ENCODE assay signal across 23 mouse cellular contexts in the genomic region with DNA sequence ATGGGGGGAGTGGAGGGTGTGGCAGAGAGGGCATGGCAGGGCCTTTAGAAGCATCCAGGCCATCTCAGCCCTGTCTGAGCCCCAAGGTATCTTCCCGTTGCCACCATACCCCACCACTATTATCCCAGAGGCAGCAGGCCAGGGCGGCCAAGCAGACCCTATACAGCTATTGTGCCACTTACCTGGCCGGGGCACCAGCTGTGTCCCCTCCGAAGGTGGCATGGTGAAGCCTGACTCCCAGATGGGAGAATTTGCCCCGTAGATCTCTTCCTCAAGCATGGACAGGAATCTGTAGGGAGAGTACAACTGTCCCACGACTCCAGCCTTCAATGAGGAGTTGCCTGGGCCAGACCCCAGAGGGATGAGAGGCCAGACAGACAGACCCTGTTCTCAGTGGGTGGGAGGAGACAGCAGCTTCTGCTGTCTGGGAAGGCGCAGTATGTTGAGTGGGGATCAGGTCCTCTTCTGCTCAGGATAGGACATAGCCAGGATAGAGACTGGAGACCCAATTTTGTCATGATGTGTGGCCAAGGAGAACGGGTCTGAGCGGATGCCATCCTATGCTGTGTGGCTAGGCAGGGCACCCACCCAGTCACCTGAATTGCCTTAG. TPM values are rescaled to one million over a fixed set of nuclear protein-coding genes. Genes with fewer than 3 reads are reported as not detected.
DNase-seq lines count a peak whose midpoint lies in the region; ATAC-seq lines count a peak whose summit lies in the region.
"Had no signal": no experiment of that assay in that cellular context is flagged by ENCODE, and none has a peak within 500 bp of the region (broad histone marks: within the 10 kb centered on the region; RNA-seq: fewer than 3 reads in every experiment).

No protein-coding gene starts in this region.

- no peaks in the 10 kb centered on the region for H3K27me3 ChIP-seq in hindbrain, embryonic 13.5 days
- H3K27me3 ChIP-seq in hindbrain, embryonic 11.5 days (ENCODE audit: control insufficient read depth, insufficient read depth, low read length), result no peaks in the 10 kb centered on the region
- H3K27me3 ChIP-seq in neural tube, embryonic 13.5 days, result no peaks in the 10 kb centered on the region
- H3K27me3 ChIP-seq: CH12.LX, Patski had no signal

- H3K4me3 ChIP-seq in hindbrain, embryonic 13.5 days, result no peak overlapping the region
- H3K4me3 ChIP-seq in hindbrain, embryonic 11.5 days (ENCODE audit: low read depth, low read length), result no peak overlapping the region
- H3K4me3 ChIP-seq in neural tube, embryonic 13.5 days, result no peak overlapping the region

- peak; percentile 91 for DNase-seq in heart, adult 11 months
- no peak for DNase-seq in heart, postnatal 4 days
- DNase-seq in hindbrain, embryonic 11.5 days (ENCODE audit: low spot score), result no peak
- no peak for DNase-seq in neural tube, embryonic 10.5 days (ENCODE audit: extremely low spot score, low spot score)
- DNase-seq: adrenal gland, adult 2 months; adrenal gland, adult 8-10 months; adrenal gland, postnatal 10 days; adrenal gland, postnatal 14 days; adrenal gland, postnatal 25 days; adrenal gland, postnatal 36 days; B cell, adult 2 months; cerebellum, adult 11 months; cerebellum, adult 18-20 months had no signal

- H3K9me3 ChIP-seq in hindbrain, embryonic 13.5 days, result no peaks in the 10 kb centered on the region
- H3K9me3 ChIP-seq in hindbrain, embryonic 11.5 days (ENCODE audit: control insufficient read depth, low read length), result no peaks in the 10 kb centered on the region
- no peaks in the 10 kb centered on the region for H3K9me3 ChIP-seq in neural tube, embryonic 13.5 days
- H3K9me3 ChIP-seq: G1E had no signal

- H3K27ac ChIP-seq in hindbrain, embryonic 13.5 days, result no peak overlapping the region
- no peak overlapping the region for H3K27ac ChIP-seq in hindbrain, embryonic 11.5 days (ENCODE audit: low read depth, low read length)
- H3K27ac ChIP-seq in neural tube, embryonic 13.5 days (replicated peaks), result no peak overlapping the region

- 94% methylated on average over 9 of the region's 9 CpGs for WGBS in hindbrain, embryonic 13.5 days
- WGBS in hindbrain, embryonic 11.5 days, result 92% methylated on average over 9 of the region's 9 CpGs
- WGBS in neural tube, embryonic 13.5 days, result 95% methylated on average over 9 of the region's 9 CpGs

- peaks cover 26% of the 10 kb centered on the region for H3K4me1 ChIP-seq in hindbrain, embryonic 13.5 days (replicated peaks)
- peaks cover 8% of the 10 kb centered on the region for H3K4me1 ChIP-seq in hindbrain, embryonic 11.5 days (replicated peaks; ENCODE audit: control insufficient read depth, insufficient read depth, low read length)
- peaks cover 27% of the 10 kb centered on the region for H3K4me1 ChIP-seq in neural tube, embryonic 13.5 days (replicated peaks)

- peaks cover 63% of the 10 kb centered on the region for H3K36me3 ChIP-seq in hindbrain, embryonic 13.5 days
- peaks cover 11% of the 10 kb centered on the region; the same call in 1 of the 2 replicates for H3K36me3 ChIP-seq in hindbrain, embryonic 11.5 days (ENCODE audit: control insufficient read depth, insufficient read depth, low read length)
- H3K36me3 ChIP-seq in neural tube, embryonic 13.5 days, result peaks cover 64% of the 10 kb centered on the region

- H3K9ac ChIP-seq in hindbrain, embryonic 13.5 days, result peak overlapping the region; percentile 11; the same call in 1 of the 2 replicates
- no peak overlapping the region for H3K9ac ChIP-seq in hindbrain, embryonic 11.5 days (ENCODE audit: low read depth, low read length)
- 0 out of 2 replicates have a peak overlapping the region, but pooled peaks have one; percentile 17 for H3K9ac ChIP-seq in neural tube, embryonic 13.5 days

- no peak for ATAC-seq in hindbrain, embryonic 13.5 days (ENCODE audit: low FRiP score)
- ATAC-seq in hindbrain, embryonic 11.5 days (ENCODE audit: low FRiP score), result no peak
- no peak for ATAC-seq in neural tube, embryonic 13.5 days (ENCODE audit: low read depth)
- ATAC-seq: activated CD4-positive, CD25-positive, alpha-beta regulatory T cell, adult 4 months; CD4-positive, CD25-positive, alpha-beta regulatory T cell, adult 4 months; Patski had no signal

- H3K4me2 ChIP-seq in hindbrain, embryonic 13.5 days, result no peak overlapping the region
- no peak overlapping the region for H3K4me2 ChIP-seq in hindbrain, embryonic 11.5 days (replicated peaks; ENCODE audit: low read depth, low read length)
- H3K4me2 ChIP-seq in neural tube, embryonic 13.5 days, result no peak overlapping the region

RNA-seq across cellular contexts. Expression of gene Kat2a, which starts 3.0 kb away (rescaled TPM):
- total RNA-seq in heart, postnatal 4 days (2021), result 10 to 100 TPM; 17.5 to 18.0 TPM
- 47.4 and 48.0 TPM in 2 replicates for polyA plus RNA-seq in hindbrain, embryonic 13.5 days (2015; fragmentation: Nextera tagmentation; extraction: Ambion mirVana)
- polyA plus RNA-seq in hindbrain, embryonic 11.5 days (2014; fragmentation: Nextera tagmentation; extraction: Ambion mirVana), result 47.2 and 50.3 TPM in 2 replicates
- 54.7 TPM in 2 replicates for polyA plus RNA-seq in neural tube, embryonic 13.5 days (2015; fragmentation: Nextera tagmentation; extraction: Ambion mirVana)

RNA-seq across cellular contexts. Expression of gene Hspb9, which starts 4.3 kb away (rescaled TPM):
- not detected for total RNA-seq in heart, postnatal 4 days (2021)
- polyA plus RNA-seq in hindbrain, embryonic 13.5 days (2015; fragmentation: Nextera tagmentation; extraction: Ambion mirVana), result 0.43 TPM in 1 of 2 replicates, not detected in the other
- 0.50 and 0.82 TPM in 2 replicates for polyA plus RNA-seq in hindbrain, embryonic 11.5 days (2014; fragmentation: Nextera tagmentation; extraction: Ambion mirVana)
- polyA plus RNA-seq in neural tube, embryonic 13.5 days (2015; fragmentation: Nextera tagmentation; extraction: Ambion mirVana), result 0.43 TPM in 1 of 2 replicates, not detected in the other
- total RNA-seq: adrenal gland, adult 18-20 months; adrenal gland, adult 2 months; adrenal gland, postnatal 14 days; adrenal gland, postnatal 25 days; adrenal gland, postnatal 36 days; CH12.LX had no signal
- polyA plus RNA-seq: adrenal gland, adult 2 months; brain, embryonic 14.5 days had no signal

RNA-seq across cellular contexts. Expression of gene Dhx58, which starts 5.2 kb away (rescaled TPM):
- under 1 TPM; 0.62 to 0.83 TPM for total RNA-seq in heart, postnatal 4 days (2021)
- polyA plus RNA-seq in hindbrain, embryonic 13.5 days (2015; fragmentation: Nextera tagmentation; extraction: Ambion mirVana), result 2.7 and 3.0 TPM in 2 replicates
- polyA plus RNA-seq in hindbrain, embryonic 11.5 days (2014; fragmentation: Nextera tagmentation; extraction: Ambion mirVana), result 1.8 and 1.9 TPM in 2 replicates
- 2.1 and 4.1 TPM in 2 replicates for polyA plus RNA-seq in neural tube, embryonic 13.5 days (2015; fragmentation: Nextera tagmentation; extraction: Ambion mirVana)

RNA-seq across cellular contexts. Expression of gene Zfp385c, which starts 17.1 kb away (rescaled TPM):
- under 1 TPM; 0.56 to 0.60 TPM for total RNA-seq in heart, postnatal 4 days (2021)
- 0.13 and 0.40 TPM in 2 replicates for polyA plus RNA-seq in hindbrain, embryonic 13.5 days (2015; fragmentation: Nextera tagmentation; extraction: Ambion mirVana)
- polyA plus RNA-seq in hindbrain, embryonic 11.5 days (2014; fragmentation: Nextera tagmentation; extraction: Ambion mirVana), result 0.08 and 0.71 TPM in 2 replicates
- polyA plus RNA-seq in neural tube, embryonic 13.5 days (2015; fragmentation: Nextera tagmentation; extraction: Ambion mirVana), result 0.10 and 0.21 TPM in 2 replicates
- total RNA-seq: adrenal gland, postnatal 14 days had no signal
- polyA plus RNA-seq: C2C12, G1E, Patski had no signal

RNA-seq across cellular contexts. Expression of gene Rab5c, which starts 28.7 kb away (rescaled TPM):
- total RNA-seq in heart, postnatal 4 days (2021), result 10 to 100 TPM; 78.8 to 83.6 TPM
- polyA plus RNA-seq in hindbrain, embryonic 13.5 days (2015; fragmentation: Nextera tagmentation; extraction: Ambion mirVana), result 28.2 and 29.0 TPM in 2 replicates
- 76.6 and 87.5 TPM in 2 replicates for polyA plus RNA-seq in hindbrain, embryonic 11.5 days (2014; fragmentation: Nextera tagmentation; extraction: Ambion mirVana)
- polyA plus RNA-seq in neural tube, embryonic 13.5 days (2015; fragmentation: Nextera tagmentation; extraction: Ambion mirVana), result 30.0 and 35.1 TPM in 2 replicates
